Mouse (Mus musculus): ENCODE measurements around the gene Osr1. TPM values are rescaled to one million over a fixed set of nuclear protein-coding genes. Genes with fewer than 3 reads are reported as not detected.

Osr1 gene
- polyA plus RNA-seq, 1 experiment from 2014 or later: 10.5 TPM

- H3K9me3 ChIP-seq: no peaks in the 10 kb centered on the region
- peaks cover 90% of the 10 kb centered on the region for H3K27me3 ChIP-seq (replicated peaks)
- H3K4me2 ChIP-seq: no peak overlapping the region
- H3K4me1 ChIP-seq: peaks cover 34% of the 10 kb centered on the region
- H3K9ac ChIP-seq: no peak overlapping the region
- no peak for ATAC-seq (replicated peaks)
- WGBS: 1% methylated on average over 31 of the region's 31 CpGs
- H3K36me3 ChIP-seq (replicated peaks): no peaks in the 10 kb centered on the region
- no peak overlapping the region for H3K27ac ChIP-seq
- no peak overlapping the region for H3K4me3 ChIP-seq
These were observed 9.6 kb downstream of the Osr1 start for GRCm38 (mm10) chr12:9579301-9580030.

- Histone ChIP-seq H3K4me2 (peak overlapping the region; percentile 32; the same call in 1 of the 2 replicates), H3K4me1 (peaks cover 34% of the 10 kb centered on the region), H3K27me3 (replicated peaks) (peaks cover 82% of the 10 kb centered on the region), H3K36me3 (replicated peaks) (no peaks in the 10 kb centered on the region), H3K9me3 (no peaks in the 10 kb centered on the region), H3K27ac (no peak overlapping the region), H3K4me3 (no peak overlapping the region; the same call in 1 of the 2 replicates), H3K9ac (no peak overlapping the region)
- WGBS: under 1% methylated on average over 33 of the region's 33 CpGs
- ATAC-seq (replicated peaks): no peak
These were observed 10.4 kb downstream of the Osr1 start for GRCm38 (mm10) chr12:9580041-9580905.

- no peak for ATAC-seq (replicated peaks)
- Histone ChIP-seq H3K4me2 (peak overlapping the region; percentile 32), H3K4me3 (peak overlapping the region; percentile 19), H3K36me3 (replicated peaks) (no peaks in the 10 kb centered on the region), H3K4me1 (peaks cover 32% of the 10 kb centered on the region), H3K9ac (no peak overlapping the region), H3K27me3 (replicated peaks) (peaks cover 79% of the 10 kb centered on the region), H3K27ac (no peak overlapping the region), H3K9me3 (no peaks in the 10 kb centered on the region)
- under 1% methylated on average over 30 of the region's 30 CpGs for WGBS
These were observed 11.1 kb downstream of the Osr1 start for GRCm38 (mm10) chr12:9581011-9581410.

- Histone ChIP-seq H3K4me1 (peaks cover 28% of the 10 kb centered on the region), H3K9me3 (no peaks in the 10 kb centered on the region), H3K27ac (no peak overlapping the region), H3K36me3 (replicated peaks) (no peaks in the 10 kb centered on the region), H3K9ac (no peak overlapping the region), H3K4me3 (no peak overlapping the region), H3K27me3 (replicated peaks) (peaks cover 74% of the 10 kb centered on the region), H3K4me2 (no peak overlapping the region)
- ATAC-seq (replicated peaks): no peak
- WGBS: 1% methylated on average over 12 of the region's 12 CpGs
These were observed 11.6 kb downstream of the Osr1 start for GRCm38 (mm10) chr12:9581506-9581905.

- no peak for ATAC-seq (replicated peaks)
- H3K27ac ChIP-seq: no peak overlapping the region
- H3K9ac ChIP-seq: no peak overlapping the region
- H3K9me3 ChIP-seq: no peaks in the 10 kb centered on the region
- peaks cover 28% of the 10 kb centered on the region for H3K4me1 ChIP-seq
- H3K27me3 ChIP-seq (replicated peaks): peaks cover 65% of the 10 kb centered on the region
- H3K4me3 ChIP-seq: no peak overlapping the region
- H3K4me2 ChIP-seq: no peak overlapping the region
- H3K36me3 ChIP-seq (replicated peaks): no peaks in the 10 kb centered on the region
- WGBS: 4% methylated on average over 14 of the region's 14 CpGs
These were observed 12.5 kb downstream of the Osr1 start for GRCm38 (mm10) chr12:9582248-9582995.

GRCm38 (mm10) chr12:9583380-9583779 lies 13.5 kb downstream of the Osr1 start:
- H3K36me3 ChIP-seq (replicated peaks): no peaks in the 10 kb centered on the region
- WGBS: 13% methylated on average over 2 of the region's 2 CpGs
- H3K4me2 ChIP-seq: no peak overlapping the region
- no peak overlapping the region for H3K4me3 ChIP-seq
- no peak for ATAC-seq (replicated peaks)
- H3K9me3 ChIP-seq: no peaks in the 10 kb centered on the region
- H3K27ac ChIP-seq: no peak overlapping the region
- H3K4me1 ChIP-seq: peaks cover 28% of the 10 kb centered on the region
- H3K27me3 ChIP-seq (replicated peaks): peaks cover 56% of the 10 kb centered on the region
- H3K9ac ChIP-seq: no peak overlapping the region

- peak; percentile 96 for ATAC-seq (replicated peaks)
- Histone ChIP-seq H3K4me2 (peak overlapping the region; percentile 73), H3K4me1 (peaks cover 24% of the 10 kb centered on the region), H3K9ac (peak overlapping the region; percentile 50), H3K4me3 (peak overlapping the region; percentile 50), H3K27ac (no peak overlapping the region), H3K27me3 (replicated peaks) (peaks cover 44% of the 10 kb centered on the region), H3K36me3 (replicated peaks) (no peaks in the 10 kb centered on the region), H3K9me3 (no peaks in the 10 kb centered on the region)
- WGBS: under 1% methylated on average over 23 of the region's 23 CpGs
These were observed 14.6 kb downstream of the Osr1 start for GRCm38 (mm10) chr12:9584366-9585084.

GRCm38 (mm10) chr12:9585085-9585453 lies 15.2 kb downstream of the Osr1 start:
- Histone ChIP-seq H3K27me3 (replicated peaks) (peaks cover 39% of the 10 kb centered on the region), H3K4me1 (peaks cover 22% of the 10 kb centered on the region), H3K36me3 (replicated peaks) (no peaks in the 10 kb centered on the region), H3K9me3 (no peaks in the 10 kb centered on the region), H3K4me2 (peak overlapping the region; percentile 73), H3K27ac (no peak overlapping the region), H3K9ac (peak overlapping the region; percentile 50; the same call in 1 of the 2 replicates), H3K4me3 (peak overlapping the region; percentile 50)
- peak; percentile 62 for ATAC-seq (replicated peaks)
- 2% methylated on average over 7 of the region's 7 CpGs for WGBS

GRCm38 (mm10) chr12:9587732-9588131 lies 17.8 kb downstream of the Osr1 start:
- H3K27ac ChIP-seq: no peak overlapping the region
- H3K4me1 ChIP-seq: peaks cover 9% of the 10 kb centered on the region; the same call in 1 of the 2 replicates
- 65% methylated on average over 1 of the region's 1 CpGs for WGBS
- no peak overlapping the region for H3K9ac ChIP-seq
- H3K4me2 ChIP-seq: no peak overlapping the region
- H3K4me3 ChIP-seq: no peak overlapping the region
- H3K9me3 ChIP-seq: no peaks in the 10 kb centered on the region
- H3K27me3 ChIP-seq (replicated peaks): peaks cover 16% of the 10 kb centered on the region
- no peaks in the 10 kb centered on the region for H3K36me3 ChIP-seq (replicated peaks)
- ATAC-seq (replicated peaks): no peak

GRCm38 (mm10) chr12:9589561-9590134 lies 19.7 kb downstream of the Osr1 start:
- Histone ChIP-seq H3K36me3 (replicated peaks) (no peaks in the 10 kb centered on the region), H3K4me1 (peaks cover 3% of the 10 kb centered on the region; the same call in 1 of the 2 replicates), H3K9ac (no peak overlapping the region), H3K4me2 (no peak overlapping the region), H3K27me3 (replicated peaks) (no peaks in the 10 kb centered on the region), H3K4me3 (no peak overlapping the region), H3K9me3 (no peaks in the 10 kb centered on the region), H3K27ac (no peak overlapping the region)
- ATAC-seq (replicated peaks): 0 out of 2 replicates have a peak, but pooled peaks have one; percentile 12
- WGBS: 71% methylated on average over 7 of the region's 7 CpGs

GRCm38 (mm10) chr12:9591141-9591540 lies 21.2 kb downstream of the Osr1 start:
- Histone ChIP-seq H3K4me3 (no peak overlapping the region), H3K27me3 (replicated peaks) (no peaks in the 10 kb centered on the region), H3K9ac (no peak overlapping the region), H3K36me3 (replicated peaks) (no peaks in the 10 kb centered on the region), H3K27ac (no peak overlapping the region), H3K4me2 (no peak overlapping the region), H3K9me3 (no peaks in the 10 kb centered on the region), H3K4me1 (no peaks in the 10 kb centered on the region)
- no peak for ATAC-seq (replicated peaks)
- 67% methylated on average over 3 of the region's 3 CpGs for WGBS

All from midbrain, embryonic 15.5 days (tissue).